Comparison of ENCODE assay signal across 8 mouse cellular contexts in genomic region chr13:108315702-108316486, GRCm38 (mm10). TPM values are rescaled to one million over a fixed set of nuclear protein-coding genes. Genes with fewer than 3 reads are reported as not detected.
DNase-seq lines count a peak whose midpoint lies in the region; TF ChIP-seq lines count a peak whose summit lies in the region.

TSS of gene Depdc1b (plus strand) at chr13:108316332.

- no peaks in the 10 kb centered on the region for H3K27me3 ChIP-seq in megakaryocyte, embryonic 14.5 days (replicated peaks)

- intact Hi-C loops in gastrocnemius, adult 2 months (cut with DNase I): no loop called here

- H3K9me3 ChIP-seq in megakaryocyte, embryonic 14.5 days: peaks cover 28% of the 10 kb centered on the region

- H3K27ac ChIP-seq in gastrocnemius, adult 2 months: peak within 1 kb of the TSS; percentile 77

- H3K4me1 ChIP-seq in megakaryocyte, embryonic 14.5 days: peaks cover 80% of the 10 kb centered on the region

- peak within 1 kb of the TSS; percentile 89 for H3K4me3 ChIP-seq in gastrocnemius, adult 2 months
- peak within 1 kb of the TSS; percentile 99 for H3K4me3 ChIP-seq in megakaryocyte, embryonic 14.5 days (replicated peaks)

- peak; percentile 90 for DNase-seq in WW6 (ENCODE audit: low read depth, low spot score)
- peak; percentile 91 to 92 for DNase-seq in cerebellum, postnatal 4 days (ENCODE audit: low spot score in 2 of 2)
- peak; percentile 96 for DNase-seq in gastrocnemius, adult 2 months
- DNase-seq in hindlimb bud, embryonic 11.5 days (ENCODE audit: extremely low spot score, low read depth, low spot score): peak; percentile 70
- peak; percentile 84 to 92 for DNase-seq in left cerebral cortex, adult 8-10 months (ENCODE audit: low spot score in 2 of 2)
- peak; percentile 96 to 97 for DNase-seq in right cerebral cortex, postnatal 10 days (ENCODE audit: low spot score in 2 of 2)
- DNase-seq in urinary bladder, postnatal 25 days (ENCODE audit: low spot score): peak; percentile 91

- H3K36me3 ChIP-seq in megakaryocyte, embryonic 14.5 days (replicated peaks; ENCODE audit: low read length): peaks cover 44% of the 10 kb centered on the region

- peak; percentile 62 for TF ChIP-seq CTCF in gastrocnemius, adult 2 months (IDR thresholded peaks at IDR 0.05)

RNA-seq across cellular contexts. Expression of gene Depdc1b, which starts in this region (rescaled TPM):
- not detected for total RNA-seq in gastrocnemius, adult 2 months (2021)
- under 1 TPM; 0.17 to 0.46 (median 0.33) TPM for total RNA-seq in left cerebral cortex, adult 8-10 months (2022)
- 0.65 and 4.7 TPM in 2 replicates for polyA plus RNA-seq in megakaryocyte, embryonic 14.5 days (2012; ENCODE audit: insufficient read depth, low replicate concordance)

Comparison
In these comparisons a context has a peak if more than half of its experiments do, and no peak if none do; other contexts are left out.
1. Peak in every context shown above with its lines: DNase-seq, H3K4me3 ChIP-seq and H3K27ac ChIP-seq.
2. Peak in DNase-seq, H3K4me3 ChIP-seq and H3K27ac ChIP-seq in gastrocnemius, adult 2 months; RNA of the gene not detected or under 1 TPM.
3. Peak in DNase-seq in left cerebral cortex, adult 8-10 months; RNA of the gene not detected or under 1 TPM.